Mouse (Mus musculus): ENCODE results near the gene Samd8.

Samd8 gene

GRCm38 (mm10) chr14:21825786-21826491, 75.6 kb downstream of the Samd8 start:
- DNase-seq (ENCODE audit: low read depth, low spot score) = no peak

- DNase-seq (ENCODE audit: low read depth, low spot score) = peak; percentile 96
These were observed 80.8 kb downstream of the Samd8 start for GRCm38 (mm10) chr14:21830876-21831767.

- peak; percentile 74 for DNase-seq (ENCODE audit: low read depth, low spot score)
These were observed 81.6 kb downstream of the Samd8 start for GRCm38 (mm10) chr14:21831830-21832403.

GRCm38 (mm10) chr14:21838336-21839017, 88.1 kb downstream of the Samd8 start:
- no peak for DNase-seq (ENCODE audit: low read depth, low spot score)

GRCm38 (mm10) chr14:21841819-21842592, 91.7 kb downstream of the Samd8 start:
- no peak for DNase-seq (ENCODE audit: low read depth, low spot score)

- DNase-seq (ENCODE audit: low read depth, low spot score) = no peak
These were observed 92.9 kb downstream of the Samd8 start for GRCm38 (mm10) chr14:21843263-21843662.

- no peak for DNase-seq (ENCODE audit: low read depth, low spot score)
These were observed 96.6 kb downstream of the Samd8 start for GRCm38 (mm10) chr14:21846827-21847380.

- DNase-seq (ENCODE audit: low read depth, low spot score) = peak; percentile 58
These were observed 97.2 kb downstream of the Samd8 start for GRCm38 (mm10) chr14:21847381-21848165.

Measured in CD4-positive helper T cell, adult 2 months (primary cell).